Comparison of ENCODE assay signal across 8 mouse cellular contexts in the genomic region with DNA sequence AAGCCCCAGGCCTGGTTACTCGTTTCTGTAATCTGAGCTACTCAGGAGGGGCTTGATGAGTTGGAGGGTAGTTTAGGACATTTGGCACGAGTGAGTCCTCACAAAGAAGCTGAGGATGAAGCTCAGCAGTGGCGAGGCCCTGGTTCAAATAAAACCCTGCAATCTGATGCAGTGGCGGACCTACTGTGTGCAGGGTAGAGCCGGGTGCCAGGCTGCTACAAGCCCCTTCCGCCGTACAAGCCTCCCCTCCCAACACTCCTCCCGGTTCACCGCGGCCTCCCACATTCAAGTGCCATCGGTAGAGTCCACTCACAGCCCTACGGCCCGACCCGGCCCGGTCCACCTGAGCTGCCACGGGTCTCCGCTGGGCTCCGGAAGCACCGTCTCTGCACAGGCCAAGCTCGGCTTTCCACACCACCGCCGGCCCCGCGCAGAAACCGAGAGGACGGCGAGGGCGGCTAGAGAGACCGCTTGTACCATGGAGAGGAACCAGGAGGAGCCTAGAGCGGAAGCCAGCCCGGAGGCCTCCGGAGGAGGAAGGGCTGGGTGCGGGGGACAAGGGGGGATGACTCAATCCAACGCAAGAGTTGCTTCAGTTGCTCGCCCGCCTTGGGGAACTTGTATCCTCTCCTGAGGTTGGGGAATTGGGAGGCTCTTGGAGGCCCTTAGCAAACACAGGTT. TPM values are rescaled to one million over a fixed set of nuclear protein-coding genes. Genes with fewer than 3 reads are reported as not detected.
DNase-seq lines count a peak whose midpoint lies in the region; ATAC-seq lines count a peak whose summit lies in the region.

A gene (minus strand): TSS at position 466 of the 681 bp plus-strand sequence.

- intact Hi-C loops in gastrocnemius, postnatal 14 days (cut with DNase I; ENCODE audit: low total_unique reads) = no loop called here
- intact Hi-C loops in left cerebral cortex, postnatal 10 days (cut with DNase I) = loop anchor here (10.0 kb wide), 1 partner anchor 321 kb away; a partner anchor contains a TSS

- peak; percentile 97 for ATAC-seq in inflammation-experienced regulatory T-cells, adult 6 months
- peak; percentile 99 for ATAC-seq in megakaryocyte-erythroid progenitor cell, adult 5-6 weeks (replicated peaks; ENCODE audit: low FRiP score, low TSS enrichment, poor library complexity, severe bottlenecking)

- DNase-seq in adrenal gland, adult (ENCODE audit: inconsistent age in 2 of 2, low spot score in 1 of 2) = peak; percentile 92 to 97
- peak; percentile 91 for DNase-seq in embryo, embryonic 10.5 days (ENCODE audit: low spot score)
- DNase-seq in gastrocnemius, postnatal 14 days = peak; percentile 87
- DNase-seq in left cerebral cortex, postnatal 10 days (ENCODE audit: extremely low spot score in 1 of 2, low spot score in 2 of 2) = peak; percentile 77 to 92
- DNase-seq in right cerebral cortex, postnatal 25 days = peak; percentile 86
- DNase-seq in urinary bladder, postnatal 4 days (ENCODE audit: low spot score in 2 of 2) = peak; percentile 81 to 87

RNA-seq across cellular contexts. Expression of the gene that starts here (rescaled TPM):
- total RNA-seq in gastrocnemius, postnatal 14 days (2021) = 1 to 10 TPM; 7.1 to 8.2 TPM
- polyA plus RNA-seq in inflammation-experienced regulatory T-cells, adult 6 months (2017; shearing (Covaris generic)) = 10 to 100 TPM; 31.9 to 38.3 (median 36.1) TPM
- 10 to 100 TPM; 40.5 to 40.8 TPM for total RNA-seq in left cerebral cortex, postnatal 10 days (2021)
- 15.4 and 20.1 TPM in 2 replicates for total RNA-seq in megakaryocyte-erythroid progenitor cell, adult 5-6 weeks (2014; fragmentation: Nextera tagmentation)
- 24.9 and 31.2 TPM in 2 replicates for total RNA-seq in megakaryocyte-erythroid progenitor cell, adult 5-6 weeks (2017)

Comparison
In these comparisons a context has a peak if more than half of its experiments do, and no peak if none do; other contexts are left out.
1. Peak in every context shown above with its lines: DNase-seq and ATAC-seq.